Mouse (Mus musculus): ENCODE results near the gene Gm11639. TPM values are rescaled to one million over a fixed set of nuclear protein-coding genes. Genes with fewer than 3 reads are reported as not detected.

Gene Gm11639
- under 1 TPM in 1 of 2 experiments, not detected in 1; under 0.01 TPM for polyA plus RNA-seq (2012; fragmentation: generic; extraction: Trizol)

DNA sequence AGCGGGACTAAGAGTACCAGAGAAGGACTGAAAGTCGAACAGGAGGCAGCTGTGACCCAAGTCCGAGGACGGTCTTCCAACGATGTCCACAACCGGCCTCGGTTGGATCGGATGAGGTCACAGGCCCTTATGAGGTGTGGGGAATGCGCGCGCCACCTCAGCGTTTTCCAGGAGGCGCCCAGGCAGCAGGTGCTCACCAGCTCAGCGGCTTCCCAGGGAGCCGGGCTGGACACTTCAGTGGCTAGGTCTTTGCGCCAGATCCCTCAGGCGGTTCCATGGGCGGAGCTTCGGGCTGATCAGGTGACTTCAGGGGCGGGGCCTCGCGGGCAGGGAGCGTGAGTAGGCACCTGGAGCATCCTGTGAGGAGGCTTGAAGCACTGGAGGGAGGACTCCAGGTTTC is at the start of gene Gm11639:
Gene Gm11639 (plus strand): TSS at position 160 of the 400 bp plus-strand sequence.

DNA sequence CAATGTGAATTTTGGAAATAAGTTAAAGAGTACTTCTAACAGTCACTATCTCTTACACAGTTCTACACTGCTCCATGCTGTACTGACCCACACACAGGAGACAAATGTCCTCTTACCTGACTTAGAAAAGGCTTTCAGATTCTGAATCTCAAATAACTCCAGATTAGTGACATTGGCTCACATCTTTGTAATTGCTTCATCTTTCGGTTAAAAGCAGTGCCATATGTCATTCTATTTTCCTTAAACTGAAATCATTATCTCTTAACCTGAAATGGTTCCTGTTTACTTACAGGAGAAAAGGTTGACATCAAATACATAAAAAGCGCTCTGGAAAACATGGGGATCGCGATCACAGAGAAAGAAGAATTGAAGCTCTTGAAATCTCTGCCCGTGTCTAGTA is 377.8 kb downstream of the Gm11639 start, which contains the start of gene Efcab3:
Gene Efcab3 (plus strand): TSS at position 301 of the 400 bp plus-strand sequence.

DNA sequence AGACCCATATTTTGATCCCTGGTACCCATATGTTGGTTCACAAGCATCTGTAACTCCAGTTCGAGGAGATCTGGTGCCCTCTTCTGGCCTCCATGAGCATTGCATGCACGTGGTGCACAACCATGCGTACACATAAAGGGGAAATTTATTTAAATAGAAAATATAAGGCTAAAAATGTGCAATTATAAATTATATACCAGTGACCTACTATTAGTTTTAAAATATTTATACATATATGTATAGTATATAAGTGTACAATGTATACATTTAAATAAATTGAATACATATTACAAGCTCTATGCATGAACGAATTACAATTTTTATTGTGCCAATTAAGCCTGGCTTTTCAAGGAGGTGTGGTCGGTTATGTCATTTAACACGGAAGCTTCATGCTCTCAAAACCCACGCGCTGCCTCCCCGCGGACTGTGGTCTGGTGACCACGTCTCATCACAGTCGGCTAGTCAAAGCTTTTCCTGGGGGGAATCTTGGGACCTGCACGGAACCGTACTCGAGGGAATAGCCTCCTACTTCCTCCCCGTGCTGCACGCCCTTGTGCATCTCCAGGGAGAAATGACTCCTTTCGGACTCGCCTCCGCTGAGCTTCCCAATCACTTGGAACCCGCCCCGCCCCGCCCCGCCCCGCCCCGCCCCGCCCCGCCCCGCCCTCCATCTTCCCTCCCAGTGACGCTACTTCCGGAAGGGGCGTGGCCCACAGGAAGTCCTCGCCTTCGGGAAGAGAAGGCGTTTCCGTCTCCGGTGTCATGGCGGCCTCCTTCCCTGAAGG is 440.4 kb downstream of the Gm11639 start, which contains the start of gene Mettl2:
Gene Mettl2 (plus strand): TSS at position 691 of the 785 bp plus-strand sequence.

DNA sequence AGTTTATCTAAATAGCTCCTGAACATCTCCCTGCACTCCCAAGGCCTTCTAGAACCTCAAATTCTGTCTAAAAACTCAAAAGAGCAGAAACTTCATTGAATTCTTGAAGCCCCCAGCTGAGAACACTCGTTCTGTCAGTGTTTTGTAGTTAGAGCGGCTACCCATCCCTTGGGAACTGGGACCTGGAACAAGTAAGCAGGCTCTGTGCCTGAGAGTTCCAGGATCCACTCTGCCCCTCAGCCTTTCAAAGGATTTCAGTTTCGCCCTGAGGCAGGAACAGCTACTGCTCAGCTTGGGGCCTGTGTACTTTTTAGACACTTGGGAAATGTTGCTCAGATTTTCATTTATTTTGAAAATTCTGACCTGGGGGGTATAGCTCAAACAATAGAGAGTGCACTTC is 461.1 kb downstream of the Gm11639 start, which contains the start of gene Gm10842:
Gene Gm10842 (plus strand): TSS at position 301 of the 400 bp plus-strand sequence.

Other genes with a start within 250 kb of the Gm11639 start
- 10 to 100 TPM in 1 of 2 experiments, 1 to 10 TPM in 1; 1.5 to 29.0 TPM for gene Kansl1, start 216.8 kb upstream of the Gm11639 start, polyA plus RNA-seq (2012; fragmentation: generic; extraction: Trizol)
- 1 to 10 TPM in 1 of 2 experiments, under 1 TPM in 1; 0.73 to 5.9 TPM for gene Cdc27, start 135.1 kb upstream of the Gm11639 start, polyA plus RNA-seq (2012; fragmentation: generic; extraction: Trizol)
- 10 to 100 TPM in 1 of 2 experiments, 1 to 10 TPM in 1; 7.4 to 12.1 TPM for gene Myl4, start 135.0 kb upstream of the Gm11639 start, polyA plus RNA-seq (2012; fragmentation: generic; extraction: Trizol)
- gene Itgb3, start 77.7 kb upstream of the Gm11639 start, polyA plus RNA-seq (2012; fragmentation: generic; extraction: Trizol): 1 to 10 TPM in 1 of 2 experiments, under 1 TPM in 1; 0.22 to 6.0 TPM